Mouse (Mus musculus) c-Kit-positive CD71-positive TER-119-positive erythroid progenitor cells, embryonic 14.5 days (primary cell): ENCODE data around the gene St6galnac6.

Source experiments
- DNase-seq: peaks from one replicate; pipeline ENCODE4 v3.0.0-alpha.2; 2013; ENCODE audit warnings: low spot score

Gene St6galnac6

GRCm38 (mm10) chr2:32617601-32618000 is 18.1 kb downstream of the St6galnac6 start:
- DNase-seq, result no peak

- DNase-seq, result no peak
Measured at GRCm38 (mm10) chr2:32618051-32618450, 18.5 kb downstream of the St6galnac6 start.

- DNase-seq, result no peak
Measured at GRCm38 (mm10) chr2:32620682-32621516, 21.4 kb downstream of the St6galnac6 start.

- no peak for DNase-seq
Measured at GRCm38 (mm10) chr2:32621517-32621859, 22.0 kb downstream of the St6galnac6 start, which contains the start of gene Ak1. Gene Ak1 (plus strand): TSS chr2:32621758.

- DNase-seq, result no peak
Measured at GRCm38 (mm10) chr2:32624111-32624748, 24.7 kb downstream of the St6galnac6 start.

GRCm38 (mm10) chr2:32625212-32625872 is 25.8 kb downstream of the St6galnac6 start:
- no peak for DNase-seq

- DNase-seq, result no peak
Measured at GRCm38 (mm10) chr2:32625873-32626694, 26.6 kb downstream of the St6galnac6 start.

- DNase-seq, result no peak
Measured at GRCm38 (mm10) chr2:32627266-32628043, 27.9 kb downstream of the St6galnac6 start.

GRCm38 (mm10) chr2:32628044-32628550 is 28.6 kb downstream of the St6galnac6 start:
- DNase-seq, result no peak

- DNase-seq, result no peak
Measured at GRCm38 (mm10) chr2:32628729-32629128, 29.2 kb downstream of the St6galnac6 start.

- no peak for DNase-seq
Measured at GRCm38 (mm10) chr2:32629276-32629976, 29.9 kb downstream of the St6galnac6 start.

GRCm38 (mm10) chr2:32630036-32630435 is 30.5 kb downstream of the St6galnac6 start:
- DNase-seq, result no peak

- no peak for DNase-seq
Measured at GRCm38 (mm10) chr2:32631046-32631445, 31.5 kb downstream of the St6galnac6 start.

- DNase-seq, result peak; percentile 80
Measured at GRCm38 (mm10) chr2:32631737-32632394, 32.4 kb downstream of the St6galnac6 start.

- DNase-seq, result no peak
Measured at GRCm38 (mm10) chr2:32633660-32634059, 34.2 kb downstream of the St6galnac6 start.

- no peak for DNase-seq
Measured at GRCm38 (mm10) chr2:32634277-32635105, 35.0 kb downstream of the St6galnac6 start.

- DNase-seq, result no peak
Measured at GRCm38 (mm10) chr2:32636617-32637016, 37.1 kb downstream of the St6galnac6 start.

GRCm38 (mm10) chr2:32637778-32638281 is 38.3 kb downstream of the St6galnac6 start:
- no peak for DNase-seq

GRCm38 (mm10) chr2:32639632-32640031 is 40.1 kb downstream of the St6galnac6 start:
- DNase-seq, result no peak
